Mouse (Mus musculus) midbrain, embryonic 12.5 days (tissue): ENCODE data around the gene Evc. TPM values are rescaled to one million over a fixed set of nuclear protein-coding genes. Genes with fewer than 3 reads are reported as not detected.

Experiments used
- ATAC-seq: fragments of 200-750 bp; cut with Nextera tagmentation; 2 replicates; pipeline ENCODE4 v1.8.0; 2017; ENCODE audit warnings: low read depth, moderate TSS enrichment, moderate library complexity; ENCODE audit not compliant: low FRiP score
- H3K27ac ChIP-seq: fragments of 300-500 bp; sonication (generic); replicated peaks from 2 replicates; pipeline ENCODE4 v1.5.1; 2016; ENCODE audit warnings: mild to moderate bottlenecking
- H3K27me3 ChIP-seq: fragments of 300-500 bp; sonication (generic); 2 replicates; pipeline ENCODE4 v1.6.1; 2016; ENCODE audit warnings: mild to moderate bottlenecking
- H3K36me3 ChIP-seq: fragments of 300-500 bp; sonication (generic); 2 replicates; pipeline ENCODE4 v1.6.1; 2016
- H3K4me1 ChIP-seq: fragments of 300-500 bp; sonication (generic); 2 replicates; pipeline ENCODE4 v1.6.1; 2016
- H3K4me2 ChIP-seq: fragments of 300-500 bp; sonication (generic); replicated peaks from 2 replicates; pipeline ENCODE4 v1.6.1; 2016; ENCODE audit warnings: mild to moderate bottlenecking, moderate library complexity
- H3K4me3 ChIP-seq: fragments of 300-500 bp; sonication (generic); 2 replicates; pipeline ENCODE4 v1.5.1; 2016; ENCODE audit warnings: mild to moderate bottlenecking
- H3K9ac ChIP-seq: fragments of 300-500 bp; sonication (generic); replicated peaks from 2 replicates; pipeline ENCODE4 v1.6.1; 2016; ENCODE audit warnings: mild to moderate bottlenecking, moderate library complexity
- H3K9me3 ChIP-seq: fragments of 300-500 bp; sonication (generic); 2 replicates; pipeline ENCODE4 v1.6.1; 2016; ENCODE audit warnings: mild to moderate bottlenecking
- WGBS: fragments of 180-500 bp; shearing (Covaris S2); methylation state at CpG from one replicate; pipeline ENCODE4 v1.1.7; 2016; 5-methylcytosine and 5-hydroxymethylcytosine counted together
- polyA plus RNA-seq: library from polyadenylated mRNA; unstranded; fragments of >200 nt; fragmentation: Nextera tagmentation; extraction: Ambion mirVana; gene quantifications from 2 replicates; pipeline ENCODE4 v1.2.1, GENCODE M21; 2016

Gene Evc
- polyA plus RNA-seq, 1 experiment from 2014 or later: 21.1 TPM

DNA sequence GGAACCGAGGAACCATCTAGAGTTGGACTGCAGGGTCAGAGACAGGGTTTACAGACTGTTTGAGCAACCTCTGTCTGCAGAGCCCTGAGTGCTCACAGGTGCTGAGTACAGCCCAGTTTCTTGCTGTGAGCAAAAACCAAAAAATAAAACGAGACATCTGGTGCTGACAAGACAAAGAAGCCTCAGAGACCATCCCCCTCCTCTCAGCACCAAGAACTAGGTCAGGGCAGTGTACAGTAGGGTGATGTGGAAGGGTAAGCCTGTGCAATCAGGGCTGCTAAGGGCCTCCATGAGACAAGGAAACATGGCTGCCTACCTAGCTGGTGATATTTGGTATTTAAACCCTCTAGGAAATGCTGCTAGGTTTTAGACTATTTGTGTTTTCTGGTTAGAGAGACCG, 85.1 kb downstream of the Evc start:
- Histone ChIP-seq H3K4me2 (no peak overlapping the region), H3K4me3 (no peak overlapping the region), H3K9ac (no peak overlapping the region), H3K36me3 (peaks cover 6% of the 10 kb centered on the region; the same call in 1 of the 2 replicates), H3K27me3 (no peaks in the 10 kb centered on the region), H3K4me1 (peaks cover 60% of the 10 kb centered on the region), H3K9me3 (0 out of 2 replicates have a peak, but pooled peaks cover 3% of the 10 kb centered on the region), H3K27ac (no peak overlapping the region)
- 81% methylated on average over 3 of the region's 3 CpGs for WGBS
- no peak for ATAC-seq

GRCm38 (mm10) chr5:37248870-37249269, 87.8 kb downstream of the Evc start:
- H3K9me3 ChIP-seq: 0 out of 2 replicates have a peak, but pooled peaks cover 3% of the 10 kb centered on the region
- H3K27ac ChIP-seq: 0 out of 2 replicates have a peak overlapping the region, but pooled peaks have one; percentile 35
- peaks cover 6% of the 10 kb centered on the region; the same call in 1 of the 2 replicates for H3K36me3 ChIP-seq
- ATAC-seq: no peak
- peak overlapping the region; percentile 82 for H3K4me3 ChIP-seq
- H3K27me3 ChIP-seq: peaks cover 13% of the 10 kb centered on the region
- H3K9ac ChIP-seq: peak overlapping the region; percentile 31; the same call in 1 of the 2 replicates
- H3K4me1 ChIP-seq: peaks cover 56% of the 10 kb centered on the region
- 71% methylated on average over 3 of the region's 3 CpGs for WGBS
- H3K4me2 ChIP-seq: peak overlapping the region; percentile 79

DNA sequence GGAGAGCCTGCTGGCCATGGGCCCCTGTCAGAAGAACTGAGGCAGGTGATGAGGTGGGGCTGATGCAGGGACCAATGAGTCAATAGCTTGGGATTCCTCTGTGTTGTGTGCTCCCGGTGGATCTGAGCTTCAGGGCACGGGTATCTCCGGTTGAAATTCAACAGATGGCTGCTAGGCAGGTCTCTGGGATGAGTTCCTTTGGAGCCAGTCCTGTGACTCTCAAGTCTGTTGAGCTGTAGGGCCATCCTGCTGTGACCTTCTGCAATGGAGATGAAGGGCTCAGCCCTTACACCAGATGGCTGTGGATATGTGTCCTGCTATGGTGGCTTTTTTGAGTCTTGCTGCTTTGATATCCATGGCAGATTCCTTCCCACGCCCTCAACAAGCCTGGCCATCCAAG, 89.2 kb downstream of the Evc start:
- H3K9me3 ChIP-seq: no peaks in the 10 kb centered on the region
- 55% methylated on average over 4 of the region's 4 CpGs for WGBS
- H3K9ac ChIP-seq: peak overlapping the region; percentile 88
- ATAC-seq: no peak
- H3K4me2 ChIP-seq: peak overlapping the region; percentile 79
- H3K27me3 ChIP-seq: peaks cover 27% of the 10 kb centered on the region
- peak overlapping the region; percentile 82 for H3K4me3 ChIP-seq
- H3K27ac ChIP-seq: peak overlapping the region; percentile 96
- peaks cover 69% of the 10 kb centered on the region for H3K4me1 ChIP-seq
- no peaks in the 10 kb centered on the region; the same call in 1 of the 2 replicates for H3K36me3 ChIP-seq

DNA sequence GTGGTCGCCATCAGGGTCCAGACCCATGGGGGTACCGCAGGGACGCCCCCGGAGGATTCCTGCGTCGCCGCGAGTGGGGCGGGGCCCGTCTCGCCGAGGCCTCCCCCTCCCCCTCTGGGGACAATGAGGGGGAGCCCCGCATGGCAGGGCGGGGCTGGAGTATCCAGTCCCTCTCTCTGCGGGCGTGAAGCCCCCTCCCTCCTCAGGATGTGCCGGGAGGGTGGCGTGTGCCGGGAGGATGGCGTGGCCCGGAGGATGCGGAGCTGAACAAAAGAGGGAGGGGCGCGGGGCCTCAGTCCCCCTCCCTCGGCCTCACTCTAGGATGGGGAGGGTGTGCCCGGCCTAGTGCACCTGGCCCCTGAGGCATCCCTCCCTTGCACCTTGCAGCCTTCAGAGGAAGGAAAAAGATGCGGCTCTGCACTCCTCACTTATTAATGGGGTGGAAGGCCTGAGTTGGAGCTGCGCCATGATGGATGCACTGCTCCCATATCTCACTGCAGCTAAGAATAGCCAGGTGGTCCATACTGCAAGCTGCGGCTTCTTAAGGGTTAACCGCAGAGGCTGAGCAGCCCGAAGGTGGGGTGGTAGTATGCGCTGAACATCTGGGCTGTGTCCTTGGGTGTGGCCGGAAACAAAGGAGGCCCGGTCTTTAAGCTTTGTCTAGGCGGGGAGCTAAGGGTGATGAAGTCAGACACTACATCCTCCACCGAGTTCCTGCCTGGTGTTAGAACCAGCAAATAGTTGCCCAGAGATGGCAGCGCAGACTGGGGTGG, 90.4 kb downstream of the Evc start:
- Histone ChIP-seq H3K4me2 (peak overlapping the region; percentile 79), H3K27ac (peak overlapping the region; percentile 96), H3K27me3 (peaks cover 38% of the 10 kb centered on the region), H3K9me3 (no peaks in the 10 kb centered on the region), H3K4me3 (peak overlapping the region; percentile 82), H3K4me1 (peaks cover 74% of the 10 kb centered on the region), H3K36me3 (no peaks in the 10 kb centered on the region), H3K9ac (peak overlapping the region; percentile 88)
- WGBS: under 1% methylated on average over 23 of the region's 37 CpGs
- ATAC-seq: peak; percentile 63

GRCm38 (mm10) chr5:37245651-37246050, 91.0 kb downstream of the Evc start:
- Histone ChIP-seq H3K4me3 (peak overlapping the region; percentile 82), H3K36me3 (no peaks in the 10 kb centered on the region), H3K4me1 (peaks cover 69% of the 10 kb centered on the region), H3K9me3 (no peaks in the 10 kb centered on the region), H3K9ac (peak overlapping the region; percentile 88), H3K27ac (peak overlapping the region; percentile 96), H3K27me3 (peaks cover 45% of the 10 kb centered on the region), H3K4me2 (peak overlapping the region; percentile 79)
- peak; percentile 57 for ATAC-seq
- under 1% methylated on average over 42 of the region's 42 CpGs for WGBS

DNA sequence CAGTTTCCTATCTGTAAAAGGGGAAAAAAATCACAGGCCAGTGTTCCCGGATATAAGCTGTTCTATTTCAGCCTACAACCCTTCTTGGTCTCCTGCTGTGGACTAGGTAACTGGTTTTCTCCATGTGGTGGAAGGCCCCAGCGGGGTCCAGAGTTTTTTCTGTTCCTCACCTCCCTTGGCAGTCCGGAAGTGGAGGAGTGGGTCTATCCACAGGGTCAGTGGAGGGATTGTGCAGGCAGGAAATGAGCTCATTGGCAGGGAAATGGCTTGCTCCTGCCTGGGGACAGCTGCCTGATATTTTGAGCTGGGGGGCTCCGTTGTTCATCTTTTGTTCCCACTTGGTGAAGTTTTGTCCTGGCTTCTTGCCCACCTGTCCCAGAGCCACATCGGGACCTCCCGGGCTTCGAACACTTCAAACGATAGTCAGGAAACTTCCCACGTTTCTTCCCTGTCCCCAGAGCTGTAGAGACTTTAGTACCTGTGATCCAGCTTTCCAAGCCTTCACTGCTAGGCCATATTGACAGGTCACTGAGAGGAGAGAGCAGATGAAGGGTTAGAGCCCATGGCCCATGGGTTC, 91.9 kb downstream of the Evc start:
- 40% methylated on average over 9 of the region's 9 CpGs for WGBS
- no peak for ATAC-seq
- Histone ChIP-seq H3K36me3 (no peaks in the 10 kb centered on the region), H3K27ac (peak overlapping the region; percentile 96), H3K9ac (peak overlapping the region; percentile 88), H3K9me3 (no peaks in the 10 kb centered on the region), H3K4me1 (peaks cover 64% of the 10 kb centered on the region), H3K4me3 (peak overlapping the region; percentile 82), H3K4me2 (peak overlapping the region; percentile 79), H3K27me3 (peaks cover 54% of the 10 kb centered on the region)

GRCm38 (mm10) chr5:37244161-37244560, 92.5 kb downstream of the Evc start:
- 2% methylated on average over 13 of the region's 13 CpGs for WGBS
- H3K9ac ChIP-seq: peak overlapping the region; percentile 88; the same call in 1 of the 2 replicates
- peaks cover 57% of the 10 kb centered on the region for H3K27me3 ChIP-seq
- H3K4me2 ChIP-seq: peak overlapping the region; percentile 79
- no peaks in the 10 kb centered on the region for H3K9me3 ChIP-seq
- peak overlapping the region; percentile 82 for H3K4me3 ChIP-seq
- peaks cover 58% of the 10 kb centered on the region for H3K4me1 ChIP-seq
- H3K27ac ChIP-seq: peak overlapping the region; percentile 96
- no peaks in the 10 kb centered on the region for H3K36me3 ChIP-seq
- ATAC-seq: peak; percentile 36

DNA sequence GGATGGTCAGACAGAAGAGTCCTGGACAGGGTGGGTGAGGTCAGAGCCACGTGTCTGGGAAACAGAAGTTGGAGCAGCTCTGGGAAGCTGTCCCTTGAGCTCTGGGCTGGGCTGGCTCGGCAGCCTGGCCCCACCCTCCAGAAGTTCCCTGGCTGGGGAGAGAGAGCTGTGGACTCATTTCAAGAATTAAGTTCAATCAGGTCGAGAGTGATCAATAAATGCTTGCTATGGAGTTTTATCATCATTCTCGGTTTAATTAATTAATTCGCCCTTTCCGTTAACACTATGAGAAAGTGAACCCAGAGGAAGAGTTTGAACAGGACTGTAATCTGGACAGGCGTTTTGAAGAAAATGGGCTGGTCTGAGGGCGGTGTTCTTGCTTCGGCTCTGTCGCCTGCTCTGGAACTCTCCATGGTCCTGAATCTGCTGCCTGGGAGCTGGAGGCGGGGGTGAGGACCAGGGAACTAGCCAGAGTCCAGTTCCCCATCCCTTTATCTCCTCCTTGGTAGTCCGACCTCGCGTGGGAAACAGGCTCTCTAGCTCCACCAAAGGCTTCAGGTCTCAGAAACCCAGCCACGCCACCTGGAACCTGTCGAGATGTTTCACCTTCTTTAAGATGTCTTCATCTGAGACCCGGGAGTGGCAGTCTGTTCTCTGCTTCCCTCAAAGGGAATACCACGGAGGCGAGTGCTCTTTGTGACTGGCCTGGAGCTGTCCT, 93.4 kb downstream of the Evc start:
- WGBS: 3% methylated on average over 19 of the region's 19 CpGs
- peak overlapping the region; percentile 96 for H3K27ac ChIP-seq
- no peaks in the 10 kb centered on the region for H3K9me3 ChIP-seq
- no peak for ATAC-seq
- peak overlapping the region; percentile 88 for H3K9ac ChIP-seq
- no peaks in the 10 kb centered on the region for H3K36me3 ChIP-seq
- peaks cover 57% of the 10 kb centered on the region for H3K27me3 ChIP-seq
- peaks cover 50% of the 10 kb centered on the region for H3K4me1 ChIP-seq
- peak overlapping the region; percentile 82 for H3K4me3 ChIP-seq
- peak overlapping the region; percentile 79 for H3K4me2 ChIP-seq

- no peak for ATAC-seq
- H3K36me3 ChIP-seq: no peaks in the 10 kb centered on the region
- peak overlapping the region; percentile 88 for H3K9ac ChIP-seq
These were observed 94.1 kb downstream of the Evc start for GRCm38 (mm10) chr5:37242360-37243168.

DNA sequence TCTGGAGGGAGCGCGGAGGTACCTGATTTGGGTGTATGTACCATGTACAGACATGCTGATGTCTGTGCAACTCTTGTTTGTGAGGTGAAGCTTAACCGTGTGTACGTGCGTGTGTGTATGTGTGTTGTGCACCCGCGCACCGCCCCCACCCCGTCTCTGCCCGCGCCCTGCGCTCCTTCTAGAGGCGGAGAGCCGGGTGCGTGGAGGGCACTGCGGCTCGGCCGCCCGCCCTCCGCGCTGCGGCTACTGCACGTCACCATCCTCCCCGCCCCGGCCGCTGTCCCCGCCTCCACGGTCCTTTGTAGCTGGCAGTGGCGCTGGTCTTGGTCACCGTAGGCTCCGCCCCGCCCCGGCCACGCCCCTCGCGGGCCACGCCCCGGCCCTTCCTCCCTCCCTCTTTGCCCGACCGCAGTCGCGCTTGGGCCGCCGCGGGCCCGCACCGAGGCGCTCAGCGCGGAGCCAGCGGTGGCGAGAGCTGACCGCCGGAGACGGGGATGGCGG, 95.0 kb downstream of the Evc start, which contains the start of gene Crmp1:
Gene Crmp1 (plus strand): TSS at position 290 of the 501 bp plus-strand sequence.
- Histone ChIP-seq H3K4me2 (peak within 1 kb of the TSS; percentile 79), H3K27ac (peak within 1 kb of the TSS; percentile 69), H3K27me3 (peaks cover 65% of the 10 kb centered on the region), H3K9me3 (no peaks in the 10 kb centered on the region), H3K36me3 (no peaks in the 10 kb centered on the region), H3K4me1 (peaks cover 37% of the 10 kb centered on the region), H3K9ac (peak within 1 kb of the TSS; percentile 88), H3K4me3 (peak within 1 kb of the TSS; percentile 82)
- WGBS: under 1% methylated on average over 49 of the region's 56 CpGs
- ATAC-seq: peak; percentile 77

More at GRCm38 (mm10) chr5:37242360-37243168, 94.1 kb downstream of the Evc start:
- Histone ChIP-seq H3K4me2 (peak overlapping the region; percentile 79), H3K9me3 (no peaks in the 10 kb centered on the region), H3K4me1 (peaks cover 42% of the 10 kb centered on the region), H3K27me3 (peaks cover 65% of the 10 kb centered on the region), H3K27ac (peak overlapping the region; percentile 69), H3K4me3 (peak overlapping the region; percentile 82)
- 9% methylated on average over 44 of the region's 44 CpGs for WGBS

GRCm38 (mm10) chr5:37241224-37241623, 95.5 kb downstream of the Evc start:
- Histone ChIP-seq H3K4me1 (peaks cover 37% of the 10 kb centered on the region), H3K9me3 (no peaks in the 10 kb centered on the region), H3K4me3 (peak overlapping the region; percentile 82), H3K9ac (peak overlapping the region; percentile 88), H3K27me3 (peaks cover 67% of the 10 kb centered on the region), H3K27ac (peak overlapping the region; percentile 69; the same call in 1 of the 2 replicates), H3K36me3 (no peaks in the 10 kb centered on the region), H3K4me2 (peak overlapping the region; percentile 79)
- WGBS: 17% methylated on average over 9 of the region's 9 CpGs
- ATAC-seq: 0 out of 2 replicates have a peak, but pooled peaks have one; percentile 2
